Mouse (Mus musculus) cerebellum, postnatal 14 days (tissue): Measurements from ENCODE around the gene Zfand2b.
A peak's percentile ranks its signal among the peaks of the same experiment; 100 is the strongest.

Experiments used
- DNase-seq, 2 experiments: peaks; one replicate each; pipeline ENCODE4 v3.0.0; 2021; ENCODE audit warnings: mixed read lengths in 2 of 2

Zfand2b gene

GRCm38 (mm10) chr1:75168472-75169464, at the start of gene Zfand2b:
Zfand2b (plus strand) TSS chr1:75168646.
- DNase-seq = peak; percentile 97

- DNase-seq = no peak
These were observed 46.2 kb upstream of the Zfand2b start for GRCm38 (mm10) chr1:75122211-75122610.

GRCm38 (mm10) chr1:75124346-75125321, 43.8 kb upstream of the Zfand2b start, which contains the start of gene Nhej1:
Nhej1 (minus strand) TSS chr1:75125200.
- peak; percentile 95 to 96 for DNase-seq

- DNase-seq = no peak
These were observed 43.0 kb upstream of the Zfand2b start for GRCm38 (mm10) chr1:75125418-75125817.

GRCm38 (mm10) chr1:75128641-75129040, 39.8 kb upstream of the Zfand2b start:
- no peak for DNase-seq

- DNase-seq = no peak
These were observed 34.8 kb upstream of the Zfand2b start, which contains the start of gene Slc23a3 for GRCm38 (mm10) chr1:75133421-75134207. Slc23a3 (minus strand) TSS chr1:75133890.

- DNase-seq = no peak
These were observed 32.2 kb upstream of the Zfand2b start for GRCm38 (mm10) chr1:75136293-75136692.

- no peak for DNase-seq
These were observed 31.7 kb upstream of the Zfand2b start for GRCm38 (mm10) chr1:75136730-75137129.

GRCm38 (mm10) chr1:75138448-75138847, 30.0 kb upstream of the Zfand2b start:
- no peak for DNase-seq

- peak in 1 of 2 experiments; percentile 36 for DNase-seq
These were observed 27.8 kb upstream of the Zfand2b start for GRCm38 (mm10) chr1:75140601-75141190.

GRCm38 (mm10) chr1:75141486-75142190, 26.8 kb upstream of the Zfand2b start:
- peak; percentile 51 to 58 for DNase-seq

- DNase-seq = peak; percentile 98
These were observed 25.9 kb upstream of the Zfand2b start, which contains the start of the genes Cnppd1 and Retreg2 for GRCm38 (mm10) chr1:75142301-75143261. Cnppd1 (minus strand) TSS chr1:75142711. Retreg2 (plus strand) TSS chr1:75142778.

- no peak for DNase-seq
These were observed 22.9 kb upstream of the Zfand2b start for GRCm38 (mm10) chr1:75145589-75145988.

- no peak for DNase-seq
These were observed 20.9 kb upstream of the Zfand2b start for GRCm38 (mm10) chr1:75147411-75148135.

- DNase-seq = no peak
These were observed 19.7 kb upstream of the Zfand2b start for GRCm38 (mm10) chr1:75148727-75149126.

GRCm38 (mm10) chr1:75155837-75156236, 12.6 kb upstream of the Zfand2b start:
- DNase-seq = no peak

GRCm38 (mm10) chr1:75158990-75159389, 9.5 kb upstream of the Zfand2b start:
- no peak for DNase-seq

GRCm38 (mm10) chr1:75159540-75160255, 8.7 kb upstream of the Zfand2b start:
- no peak for DNase-seq
